Mouse (Mus musculus) left cerebral cortex, postnatal 4 days (tissue): ENCODE results near the gene Spock1. TPM values are rescaled to one million over a fixed set of nuclear protein-coding genes. Genes with fewer than 3 reads are reported as not detected.

Experiments
- DNase-seq: peaks from one replicate; pipeline ENCODE4 v3.0.0-alpha.2; 2022
- intact Hi-C: fragments of 180-260 bp; cut with DNase I; formaldehyde crosslinking; loops from one replicate; pipeline ENCODE4 v1.15.1; 2025
- total RNA-seq, 2 experiments: library from RNA; stranded (reverse); gene quantifications; 2 replicates each; pipeline ENCODE4 v1.2.3; 2021

Spock1 gene
- total RNA-seq, 2 experiments from 2014 or later = 197 to 198 TPM

DNA sequence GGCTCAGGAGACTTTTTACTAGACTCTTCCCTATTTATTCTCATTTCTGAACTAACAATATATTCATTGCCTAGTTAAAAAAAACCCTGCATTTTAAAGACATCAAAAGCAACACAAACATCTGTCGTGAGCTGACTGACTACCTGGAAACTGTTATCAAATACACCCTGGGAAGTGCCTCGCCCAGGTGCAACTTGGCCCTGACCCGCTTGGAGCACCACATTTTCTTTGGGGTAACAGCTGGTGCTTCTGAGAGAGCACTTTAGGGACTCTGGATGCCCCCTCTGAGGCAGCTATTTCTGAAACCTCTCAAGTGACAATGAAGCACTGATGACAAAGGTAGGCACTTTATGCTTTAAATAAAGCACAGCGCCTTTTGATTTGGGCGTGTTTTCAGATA is 236.8 kb downstream of the Spock1 start:
- DNase-seq = no peak
- intact Hi-C loops = no loop called here

DNA sequence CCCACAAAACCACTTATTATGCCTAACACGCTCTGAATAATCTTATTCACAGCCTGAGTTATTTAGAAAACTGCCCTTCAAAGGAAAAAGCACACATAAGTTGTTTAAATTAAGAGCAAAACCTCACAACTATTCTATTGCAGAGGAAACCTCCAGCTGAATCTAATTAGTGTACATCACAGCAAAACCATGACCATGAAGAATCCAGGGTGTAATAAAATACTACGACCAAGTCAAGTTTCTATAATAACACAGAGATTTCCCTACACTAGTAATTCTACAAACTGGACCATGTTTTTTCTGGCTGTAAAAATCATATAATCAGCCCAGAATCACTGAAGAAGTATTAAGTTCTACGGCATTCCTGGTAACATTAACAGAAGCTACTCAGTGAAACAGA is 240.5 kb downstream of the Spock1 start:
- DNase-seq = no peak
- intact Hi-C loops = loop anchor here (10.0 kb wide), 1 partner anchor 237 kb away; the partner anchor contains the start of gene Spock1

- intact Hi-C loops = loop anchor here (10.0 kb wide), 1 partner anchor 238 kb away; the partner anchor contains the start of gene Spock1
- peak; percentile 33 for DNase-seq
Observed at GRCm38 (mm10) chr13:57666173-57666842, 241.8 kb downstream of the Spock1 start.

- no peak for DNase-seq
- intact Hi-C loops = loop anchor here (10.0 kb wide), 1 partner anchor 242 kb away; the partner anchor contains the start of gene Spock1
Observed at GRCm38 (mm10) chr13:57662554-57662953, 245.6 kb downstream of the Spock1 start.

GRCm38 (mm10) chr13:57660523-57660922 is 247.6 kb downstream of the Spock1 start:
- intact Hi-C loops = loop anchor here (10.0 kb wide), 1 partner anchor 244 kb away; the partner anchor contains the start of gene Spock1

DNA sequence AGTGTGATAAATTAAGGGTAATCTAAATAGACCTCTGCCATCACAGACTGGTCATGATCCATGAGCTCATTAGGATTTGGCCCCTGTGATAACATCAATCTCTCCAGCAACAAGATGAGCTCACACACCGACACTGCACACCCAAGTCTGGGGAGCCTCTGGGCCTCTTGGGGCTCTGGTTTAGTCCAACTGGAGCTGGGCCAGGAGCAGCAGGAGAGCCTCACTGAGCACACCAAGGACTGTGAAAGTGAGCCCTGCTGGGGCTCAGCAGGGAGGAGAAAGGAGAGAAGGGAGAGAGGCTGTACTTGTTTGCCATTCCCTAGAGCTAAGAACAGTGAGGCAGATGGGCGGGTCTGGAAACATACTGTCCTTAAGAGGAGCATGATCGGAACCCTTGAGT is 248.3 kb downstream of the Spock1 start:
- intact Hi-C loops = loop anchor here (10.0 kb wide), 1 partner anchor 245 kb away; the partner anchor contains the start of gene Spock1
- no peak for DNase-seq

More at GRCm38 (mm10) chr13:57660523-57660922, 247.6 kb downstream of the Spock1 start:
- DNase-seq = no peak

DNA sequence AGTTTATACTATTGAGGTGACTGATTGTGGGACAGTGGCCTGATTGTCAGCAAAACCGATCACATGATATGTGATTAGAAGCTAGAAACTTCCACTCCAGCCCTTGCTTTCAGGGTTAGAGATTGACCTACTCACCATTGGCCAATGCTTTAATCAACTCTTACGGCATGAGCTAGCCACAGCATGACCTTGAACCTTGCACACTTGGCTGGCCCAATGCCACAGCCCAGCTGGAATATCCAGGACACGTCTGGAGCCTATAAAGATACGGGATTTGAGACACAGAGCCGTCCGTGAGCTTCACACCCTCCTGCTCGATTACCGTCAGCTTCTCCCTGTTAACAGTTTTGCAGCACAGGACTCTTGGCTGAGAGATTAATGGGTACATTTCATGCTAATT is 251.5 kb downstream of the Spock1 start:
- no peak for DNase-seq
- intact Hi-C loops = no loop called here

GRCm38 (mm10) chr13:57654362-57654761 is 253.8 kb downstream of the Spock1 start:
- intact Hi-C loops = no loop called here
- DNase-seq = no peak

- intact Hi-C loops = no loop called here
Observed at GRCm38 (mm10) chr13:57651236-57651635, 256.9 kb downstream of the Spock1 start.

DNA sequence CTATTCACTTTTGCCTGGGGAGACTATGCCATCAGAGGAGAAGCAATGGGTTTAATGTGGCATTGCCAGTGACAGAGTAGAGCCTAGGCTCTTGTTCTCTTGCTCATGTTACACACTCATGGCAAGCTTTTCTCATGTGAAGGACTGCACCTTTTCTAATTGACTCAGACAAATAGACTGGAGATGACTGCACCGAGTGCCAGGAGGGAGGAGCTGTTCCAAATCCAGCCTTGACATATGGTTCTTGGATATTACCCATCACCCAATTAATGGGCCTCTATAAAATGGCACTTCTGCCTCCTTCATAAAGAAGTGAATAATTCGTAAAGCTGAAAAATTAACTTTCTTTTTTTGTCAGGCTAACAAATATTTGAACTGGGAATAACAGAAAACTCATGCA is 259.3 kb downstream of the Spock1 start:
- no peak for DNase-seq
- intact Hi-C loops = no loop called here

More at GRCm38 (mm10) chr13:57651236-57651635, 256.9 kb downstream of the Spock1 start:
- DNase-seq = no peak

GRCm38 (mm10) chr13:57647456-57647855 is 260.7 kb downstream of the Spock1 start:
- intact Hi-C loops = no loop called here
- DNase-seq = no peak

DNA sequence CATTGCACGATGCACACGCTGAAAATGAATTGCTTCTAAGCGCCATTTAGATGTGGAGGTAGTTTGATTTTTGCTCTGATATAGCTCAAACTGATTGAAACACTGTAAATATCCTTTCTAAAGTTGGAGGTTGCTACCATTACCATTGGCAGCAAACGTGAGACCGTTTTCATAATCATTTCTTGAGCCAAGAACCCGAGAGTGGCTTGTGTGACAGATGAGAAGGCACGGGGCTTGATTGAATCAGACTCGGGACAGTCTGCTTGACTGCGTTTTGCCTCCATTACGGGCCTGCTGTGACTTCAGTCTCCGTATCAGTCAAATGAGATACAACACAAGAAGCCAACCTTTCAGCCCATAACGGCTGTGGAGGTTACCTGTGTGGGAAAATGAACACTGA is 265.1 kb downstream of the Spock1 start:
- DNase-seq = no peak
- intact Hi-C loops = no loop called here

DNA sequence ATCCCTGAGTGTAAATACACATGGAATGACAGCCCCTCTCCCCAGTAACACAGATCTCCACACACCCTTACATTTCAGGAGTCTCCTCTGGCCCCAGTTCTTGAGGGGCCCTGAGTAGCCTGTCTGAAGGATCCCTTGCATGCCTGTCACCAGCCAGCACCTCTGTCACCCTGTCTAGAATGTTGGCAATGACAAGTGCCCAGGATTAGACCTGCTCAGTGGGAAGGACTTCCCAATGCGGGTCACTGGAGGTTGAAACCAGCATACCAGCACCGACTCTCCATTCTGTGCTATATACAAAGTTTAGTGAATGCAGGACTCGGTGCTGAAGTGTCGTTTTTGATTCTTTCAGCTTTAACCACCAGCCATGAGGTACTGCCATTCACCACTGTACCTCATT is 266.5 kb downstream of the Spock1 start:
- intact Hi-C loops = no loop called here
- DNase-seq = no peak

DNA sequence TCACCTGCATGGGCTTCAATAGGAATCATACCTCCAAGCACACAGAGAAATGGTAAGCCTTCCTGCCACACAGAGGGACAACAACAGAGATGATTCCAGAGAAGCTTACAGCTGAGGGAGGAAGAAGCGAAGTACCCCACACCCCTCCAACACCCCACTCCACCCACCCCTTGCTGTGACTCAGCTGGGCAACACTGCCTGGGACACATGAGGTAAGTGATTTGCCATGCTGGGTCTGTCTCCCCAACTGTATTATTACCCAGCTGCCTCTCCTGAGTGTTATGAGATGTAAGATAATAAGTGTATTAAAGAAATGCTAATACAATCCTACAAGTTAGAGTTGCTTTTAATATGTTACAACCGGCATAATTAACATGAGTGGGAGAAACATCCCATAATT is 267.2 kb downstream of the Spock1 start:
- DNase-seq = no peak

DNA sequence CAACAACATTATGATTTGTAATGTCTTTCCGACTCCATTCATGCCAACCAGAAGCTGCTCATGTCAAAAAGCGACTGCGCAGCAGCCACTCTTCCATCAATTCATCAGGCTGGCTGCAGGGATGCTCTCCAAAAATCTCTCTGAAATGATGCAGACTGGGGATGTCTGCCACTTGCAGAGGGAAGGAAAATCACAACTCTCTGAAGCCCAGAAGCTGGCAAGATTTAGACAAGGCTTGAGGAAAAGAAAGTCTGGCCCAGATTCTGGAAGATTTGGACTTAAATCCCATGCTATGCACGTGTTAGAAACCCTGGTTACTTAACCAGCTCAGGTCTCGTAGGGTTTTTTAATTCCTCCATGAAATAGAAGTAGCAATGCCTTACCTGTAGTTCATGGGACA is 269.3 kb downstream of the Spock1 start:
- intact Hi-C loops = loop anchor here (10.0 kb wide), 1 partner anchor 124 kb away; no protein-coding TSS in a partner anchor
- no peak for DNase-seq

More for the DNA sequence above, 267.2 kb downstream of the Spock1 start:
- intact Hi-C loops = no loop called here

DNA sequence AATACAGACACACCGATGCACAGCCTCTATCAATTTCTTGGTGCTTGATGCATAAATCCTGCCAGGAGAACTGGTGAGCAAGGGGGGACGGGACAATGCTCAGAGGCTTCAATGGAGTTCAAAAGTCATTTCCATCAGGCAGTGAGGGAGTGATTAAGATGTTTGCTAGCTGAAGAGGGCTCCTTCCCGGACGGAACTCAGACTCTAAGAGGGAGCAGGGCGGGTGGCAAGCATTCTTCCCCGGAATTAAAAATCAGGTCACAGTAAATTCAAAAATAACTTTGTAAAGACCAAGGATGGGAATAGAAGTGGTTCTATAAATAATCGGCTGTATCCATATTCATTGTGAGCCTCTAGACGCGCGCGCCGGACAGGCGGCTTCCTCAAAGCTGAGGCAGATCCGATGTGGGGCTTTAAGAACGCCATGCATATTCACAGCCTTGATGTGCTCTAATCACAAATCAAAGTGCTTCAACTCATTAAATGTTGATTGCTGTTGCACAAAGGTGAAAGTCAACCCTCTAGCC is 270.5 kb downstream of the Spock1 start:
- no peak for DNase-seq
- intact Hi-C loops = loop anchor here (10.0 kb wide), 1 partner anchor 123 kb away; no protein-coding TSS in a partner anchor

- DNase-seq = no peak
- intact Hi-C loops = loop anchor here (10.0 kb wide), 1 partner anchor 122 kb away; no protein-coding TSS in a partner anchor
Observed at GRCm38 (mm10) chr13:57637080-57637572, 271.0 kb downstream of the Spock1 start.

GRCm38 (mm10) chr13:57636196-57637015 is 271.7 kb downstream of the Spock1 start:
- intact Hi-C loops = loop anchor here (10.0 kb wide), 1 partner anchor 122 kb away; no protein-coding TSS in a partner anchor
- DNase-seq = no peak

DNA sequence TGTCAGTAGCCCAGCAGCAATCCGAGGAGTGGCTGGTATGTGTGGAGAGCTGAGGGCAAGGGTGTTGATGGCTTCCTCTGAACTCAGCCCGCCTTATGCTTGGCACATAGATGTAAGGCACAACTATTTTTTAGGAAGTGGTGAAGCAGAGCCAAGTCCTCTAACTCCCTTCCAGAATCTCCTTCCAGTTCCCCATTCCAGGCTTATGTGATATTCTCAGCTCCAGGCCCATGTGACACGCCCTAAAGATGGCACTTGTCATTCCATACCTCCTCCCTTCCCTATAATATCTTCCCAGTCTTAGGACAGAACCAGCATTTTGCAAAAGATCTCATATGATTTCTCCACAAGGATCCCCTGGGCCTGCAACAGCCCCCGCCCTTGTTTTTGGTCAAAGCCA is 277.6 kb downstream of the Spock1 start:
- intact Hi-C loops = loop anchor here (10.0 kb wide), 1 partner anchor 116 kb away; no protein-coding TSS in a partner anchor
- no peak for DNase-seq

DNA sequence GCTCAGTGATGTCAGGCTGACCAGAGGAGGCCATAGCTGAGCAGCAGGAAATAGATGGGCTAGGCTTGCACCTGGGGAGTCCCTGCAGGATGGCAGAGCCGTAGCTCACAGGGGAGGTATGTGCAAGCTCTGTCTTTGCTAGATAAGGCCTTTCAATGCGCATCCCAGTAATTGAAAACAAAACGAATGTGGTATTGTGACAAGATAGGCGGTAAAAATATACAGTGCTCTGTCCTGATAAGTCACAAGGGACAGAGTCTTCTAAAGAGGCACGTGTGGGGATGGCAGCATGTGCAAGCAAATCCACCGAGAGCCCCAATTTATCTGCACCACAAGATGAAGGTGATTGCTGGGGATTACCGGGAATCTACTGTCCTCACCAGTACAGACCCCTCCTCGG is 279.9 kb downstream of the Spock1 start:
- intact Hi-C loops = no loop called here
- DNase-seq = no peak

DNA sequence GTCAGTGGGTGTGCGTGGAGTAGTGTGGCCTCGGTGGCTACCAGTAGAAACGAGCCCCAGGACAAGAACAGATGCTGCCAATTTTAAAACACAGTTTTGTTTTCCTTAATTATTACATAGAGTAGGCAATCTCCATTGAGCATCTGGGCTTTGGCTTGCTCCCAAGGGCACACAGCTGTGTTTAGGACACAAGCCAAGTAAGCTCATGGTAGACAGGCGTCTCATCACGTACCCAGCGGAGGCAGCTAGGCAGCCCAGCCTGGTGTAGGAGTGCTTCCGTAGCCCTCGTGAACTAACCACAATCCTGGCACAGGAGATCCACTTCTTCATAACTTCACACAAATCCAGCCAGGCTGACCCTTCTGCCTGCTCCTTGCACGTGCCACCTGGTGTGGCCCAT is 281.7 kb downstream of the Spock1 start:
- no peak for DNase-seq
- intact Hi-C loops = no loop called here
